Mouse (Mus musculus) lung, postnatal 4 days (tissue): ENCODE results near the gene Pccb.

Experiments
- DNase-seq, 2 experiments: peaks; one replicate each; pipeline ENCODE4 v3.0.0; 2021

The Pccb gene

GRCm38 (mm10) chr9:101034448-101035098 is at the start of gene Pccb:
Gene Pccb, minus strand, starts transcription at chr9:101034898.
- peak; percentile 97 for DNase-seq

- no peak for DNase-seq
Measured at GRCm38 (mm10) chr9:101083728-101084127, 49.0 kb upstream of the Pccb start.

GRCm38 (mm10) chr9:101080046-101080685 is 45.5 kb upstream of the Pccb start:
- DNase-seq, result peak in 1 of 2 experiments; percentile 28

- no peak for DNase-seq
Measured at GRCm38 (mm10) chr9:101078579-101078978, 43.9 kb upstream of the Pccb start.

GRCm38 (mm10) chr9:101077486-101077885 is 42.8 kb upstream of the Pccb start:
- no peak for DNase-seq

- DNase-seq, result no peak
Measured at GRCm38 (mm10) chr9:101076095-101076875, 41.6 kb upstream of the Pccb start.

GRCm38 (mm10) chr9:101075694-101076093 is 41.0 kb upstream of the Pccb start:
- DNase-seq, result no peak

GRCm38 (mm10) chr9:101075091-101075581 is 40.4 kb upstream of the Pccb start:
- DNase-seq, result peak; percentile 53 to 55

GRCm38 (mm10) chr9:101074332-101075021 is 39.8 kb upstream of the Pccb start:
- DNase-seq, result peak; percentile 90 to 94

GRCm38 (mm10) chr9:101073987-101074331 is 39.3 kb upstream of the Pccb start, which contains the start of gene Msl2:
Gene Msl2, plus strand, starts transcription at chr9:101074101.
- DNase-seq, result no peak

GRCm38 (mm10) chr9:101073041-101073986 is 38.6 kb upstream of the Pccb start:
- peak; percentile 99 for DNase-seq

- no peak for DNase-seq
Measured at GRCm38 (mm10) chr9:101072506-101072905, 37.8 kb upstream of the Pccb start.

- no peak for DNase-seq
Measured at GRCm38 (mm10) chr9:101069781-101070180, 35.1 kb upstream of the Pccb start.

- no peak for DNase-seq
Measured at GRCm38 (mm10) chr9:101065076-101065602, 30.4 kb upstream of the Pccb start.

- DNase-seq, result peak in 1 of 2 experiments; percentile 41
Measured at GRCm38 (mm10) chr9:101062253-101062780, 27.6 kb upstream of the Pccb start.

- DNase-seq, result no peak
Measured at GRCm38 (mm10) chr9:101061035-101061434, 26.3 kb upstream of the Pccb start.

GRCm38 (mm10) chr9:101057156-101057555 is 22.5 kb upstream of the Pccb start:
- no peak for DNase-seq

GRCm38 (mm10) chr9:101053279-101053678 is 18.6 kb upstream of the Pccb start:
- no peak for DNase-seq

- DNase-seq, result no peak
Measured at GRCm38 (mm10) chr9:101052691-101053090, 18.0 kb upstream of the Pccb start.

GRCm38 (mm10) chr9:101052007-101052406 is 17.3 kb upstream of the Pccb start:
- no peak for DNase-seq

- DNase-seq, result no peak
Measured at GRCm38 (mm10) chr9:101045710-101046338, 11.1 kb upstream of the Pccb start.
